Mouse (Mus musculus) forebrain, embryonic 16.5 days (tissue): ENCODE measurements around the gene Tirap. TPM values are rescaled to one million over a fixed set of nuclear protein-coding genes. Genes with fewer than 3 reads are reported as not detected.
A peak's percentile ranks its signal among the peaks of the same experiment; 100 is the strongest.

Experiments
- ATAC-seq: fragments of 200-750 bp; cut with Nextera tagmentation; 2 replicates; pipeline ENCODE4 v1.8.0; 2017; ENCODE audit warnings: mild to moderate bottlenecking, moderate library complexity
- H3K27ac ChIP-seq: fragments of 300-500 bp; sonication (generic); 2 replicates; pipeline ENCODE4 v1.5.1; 2014; ENCODE audit warnings: low read length, control low read depth
- H3K27me3 ChIP-seq: fragments of 300-500 bp; sonication (generic); replicated peaks from 2 replicates; pipeline ENCODE4 v1.6.1; 2014; ENCODE audit warnings: low read length; ENCODE audit not compliant: control insufficient read depth, insufficient read depth
- H3K36me3 ChIP-seq: fragments of 300-500 bp; sonication (generic); 2 replicates; pipeline ENCODE4 v1.6.1; 2014; ENCODE audit not compliant: control insufficient read depth, insufficient read depth
- H3K4me1 ChIP-seq: fragments of 300-500 bp; sonication (generic); replicated peaks from 2 replicates; pipeline ENCODE4 v1.6.1; 2014; ENCODE audit warnings: low read length; ENCODE audit not compliant: control insufficient read depth, insufficient read depth
- H3K4me2 ChIP-seq: fragments of 300-500 bp; sonication (generic); 2 replicates; pipeline ENCODE4 v1.6.1; 2014; ENCODE audit warnings: mild to moderate bottlenecking, low read length, control low read depth
- H3K4me3 ChIP-seq: fragments of 300-500 bp; sonication (generic); replicated peaks from 2 replicates; pipeline ENCODE4 v1.5.1; 2014; ENCODE audit warnings: mild to moderate bottlenecking, low read length, control low read depth
- H3K9ac ChIP-seq: fragments of 300-500 bp; sonication (generic); replicated peaks from 2 replicates; pipeline ENCODE4 v1.6.1; 2014; ENCODE audit warnings: low read depth, low read length, control low read depth
- H3K9me3 ChIP-seq: fragments of 300-500 bp; sonication (generic); 2 replicates; pipeline ENCODE4 v1.6.1; 2016; ENCODE audit warnings: low read length; ENCODE audit not compliant: control insufficient read depth
- WGBS: fragments of 180-500 bp; shearing (Covaris S2); extraction: QIAGEN DNeasy Blood & Tissue Kit; methylation state at CpG from one replicate; pipeline ENCODE4 v1.1.7; 2014; 5-methylcytosine and 5-hydroxymethylcytosine counted together
- polyA plus RNA-seq: library from polyadenylated mRNA; unstranded; fragments of >200 nt; fragmentation: Nextera tagmentation; extraction: Ambion mirVana; gene quantifications from 2 replicates; pipeline ENCODE4 v1.2.1, GENCODE M21; 2015

The Tirap gene
- polyA plus RNA-seq = 3.9 and 4.2 TPM in 2 replicates

DNA sequence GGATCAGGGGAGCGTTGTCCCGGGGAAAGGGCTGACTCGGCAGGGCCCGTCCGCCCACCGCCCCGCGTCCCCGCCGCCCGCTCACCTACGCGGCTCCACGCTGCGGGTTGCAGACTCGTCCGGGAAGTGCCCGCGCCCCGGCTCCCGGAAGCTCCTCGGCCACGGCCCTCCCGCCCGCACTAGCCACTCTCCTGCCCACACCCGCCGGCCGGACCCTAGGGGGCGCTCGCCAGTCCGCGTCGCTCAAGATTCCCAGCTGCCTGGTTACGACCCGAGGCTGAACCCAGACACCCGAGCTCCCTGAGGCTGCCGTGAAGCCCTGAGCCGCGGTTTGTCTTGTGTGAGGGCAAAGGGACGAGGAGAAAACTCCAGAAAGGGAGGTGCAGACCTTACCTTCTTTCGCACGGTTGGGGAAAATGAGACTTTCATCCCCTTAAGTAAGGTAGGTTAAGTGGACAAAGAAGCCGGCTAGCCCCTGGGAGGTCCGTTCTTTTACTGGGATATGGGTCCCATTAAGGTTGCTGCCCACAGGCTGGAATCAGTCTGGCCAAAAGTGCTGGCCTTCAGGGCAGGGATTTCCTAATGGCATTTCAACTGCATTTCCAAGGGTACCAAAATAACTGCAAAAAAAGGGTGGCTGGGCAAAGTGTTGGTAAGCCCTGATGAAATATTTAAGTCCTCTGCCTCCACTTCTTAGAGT is at the start of gene Tirap, which contains the start of gene Srpr:
Tirap (minus strand) TSS at position 520 of the 700 bp plus-strand sequence.
Srpr (plus strand) TSS at position 404 of the 700 bp plus-strand sequence.
- peaks cover 3% of the 10 kb centered on the region; the same call in 1 of the 2 replicates for H3K36me3 ChIP-seq
- H3K9me3 ChIP-seq = no peaks in the 10 kb centered on the region
- WGBS = 0% methylated on average over 38 of the region's 44 CpGs
- H3K9ac ChIP-seq = peak within 1 kb of the TSS; percentile 72
- peaks cover 13% of the 10 kb centered on the region for H3K4me1 ChIP-seq
- H3K4me2 ChIP-seq = peak within 1 kb of the TSS; percentile 58
- no peak within 1 kb of the TSS for H3K27ac ChIP-seq
- no peaks in the 10 kb centered on the region for H3K27me3 ChIP-seq
- H3K4me3 ChIP-seq = peak within 1 kb of the TSS; percentile 53
- ATAC-seq = peak; percentile 86

- H3K4me3 ChIP-seq = no peak overlapping the region
- no peaks in the 10 kb centered on the region for H3K9me3 ChIP-seq
- no peak overlapping the region; the same call in 1 of the 2 replicates for H3K27ac ChIP-seq
- H3K4me1 ChIP-seq = peaks cover 6% of the 10 kb centered on the region; the same call in 1 of the 2 replicates
- H3K27me3 ChIP-seq = no peaks in the 10 kb centered on the region
- H3K4me2 ChIP-seq = no peak overlapping the region
- peaks cover 2% of the 10 kb centered on the region; the same call in 1 of the 2 replicates for H3K36me3 ChIP-seq
- H3K9ac ChIP-seq = no peak overlapping the region
- no peak for ATAC-seq
Observed at GRCm38 (mm10) chr9:35249476-35249875, 49.4 kb upstream of the Tirap start.

- no peak for ATAC-seq
- H3K9ac ChIP-seq = no peak overlapping the region
- no peak overlapping the region for H3K4me2 ChIP-seq
- H3K4me3 ChIP-seq = no peak overlapping the region
- H3K27me3 ChIP-seq = no peaks in the 10 kb centered on the region
- WGBS = 98% methylated on average over 2 of the region's 2 CpGs
- H3K27ac ChIP-seq = no peak overlapping the region
- peaks cover 6% of the 10 kb centered on the region; the same call in 1 of the 2 replicates for H3K4me1 ChIP-seq
- H3K36me3 ChIP-seq = peaks cover 2% of the 10 kb centered on the region; the same call in 1 of the 2 replicates
- H3K9me3 ChIP-seq = no peaks in the 10 kb centered on the region
Observed at GRCm38 (mm10) chr9:35247405-35247804, 47.3 kb upstream of the Tirap start.

DNA sequence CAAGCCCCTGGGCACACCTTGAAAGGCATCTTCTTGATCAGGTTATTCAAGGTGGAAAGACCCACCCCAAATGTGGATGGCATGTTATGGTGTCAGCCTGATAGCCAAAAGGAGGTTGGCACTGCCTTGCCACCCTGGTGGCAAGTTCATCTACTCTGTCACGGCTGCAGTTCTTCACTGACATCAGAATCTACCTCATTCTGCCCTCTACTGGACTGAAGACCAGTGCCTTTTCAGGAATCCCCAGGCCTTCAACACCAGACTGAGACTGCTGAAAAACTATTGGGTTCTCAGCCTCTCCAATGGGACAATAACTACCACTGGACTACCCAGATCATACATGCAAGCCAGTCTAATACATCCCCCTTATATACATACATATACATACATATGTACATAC is 39.6 kb upstream of the Tirap start:
- Histone ChIP-seq H3K36me3 (peaks cover 4% of the 10 kb centered on the region), H3K4me2 (no peak overlapping the region), H3K9me3 (no peaks in the 10 kb centered on the region), H3K4me1 (no peaks in the 10 kb centered on the region), H3K9ac (no peak overlapping the region), H3K27ac (no peak overlapping the region), H3K4me3 (no peak overlapping the region), H3K27me3 (no peaks in the 10 kb centered on the region)
- no peak for ATAC-seq
- 70% methylated on average over 1 of the region's 1 CpGs for WGBS

DNA sequence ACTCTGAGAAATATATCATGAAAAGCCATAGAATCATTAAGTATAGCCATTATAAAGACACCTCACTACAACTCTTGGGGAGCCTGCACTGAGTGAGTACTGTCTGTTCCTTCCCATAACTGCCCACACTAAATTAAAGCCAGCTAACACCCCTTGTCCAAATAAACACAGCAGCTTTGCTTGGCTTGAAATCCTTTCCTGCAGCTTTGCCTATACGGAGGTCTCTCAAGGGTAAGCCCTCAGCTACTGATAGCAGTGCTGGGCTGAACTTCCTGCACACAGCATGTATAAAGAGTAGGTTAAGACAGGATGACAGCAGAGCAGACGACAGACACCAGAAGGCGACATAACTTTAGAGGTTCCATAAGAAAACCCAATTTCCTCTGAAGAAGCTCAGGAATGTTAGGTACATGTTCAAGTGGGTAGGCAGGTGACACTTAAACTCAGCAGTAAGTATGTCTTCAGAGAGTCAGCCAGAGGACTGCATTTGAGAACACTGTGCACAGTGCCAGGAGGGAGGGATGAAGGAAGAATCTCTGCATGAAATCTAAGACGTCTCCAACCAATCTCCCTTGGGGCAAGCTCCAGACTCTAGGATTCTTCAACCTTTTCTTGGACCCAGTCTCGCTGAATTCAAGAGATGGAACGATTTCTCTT is 39.0 kb upstream of the Tirap start:
- Histone ChIP-seq H3K27ac (no peak overlapping the region), H3K36me3 (peaks cover 9% of the 10 kb centered on the region), H3K4me3 (no peak overlapping the region), H3K27me3 (no peaks in the 10 kb centered on the region), H3K9ac (no peak overlapping the region), H3K4me1 (no peaks in the 10 kb centered on the region), H3K4me2 (no peak overlapping the region), H3K9me3 (no peaks in the 10 kb centered on the region)
- no peak for ATAC-seq
- WGBS = 90% methylated on average over 6 of the region's 6 CpGs

DNA sequence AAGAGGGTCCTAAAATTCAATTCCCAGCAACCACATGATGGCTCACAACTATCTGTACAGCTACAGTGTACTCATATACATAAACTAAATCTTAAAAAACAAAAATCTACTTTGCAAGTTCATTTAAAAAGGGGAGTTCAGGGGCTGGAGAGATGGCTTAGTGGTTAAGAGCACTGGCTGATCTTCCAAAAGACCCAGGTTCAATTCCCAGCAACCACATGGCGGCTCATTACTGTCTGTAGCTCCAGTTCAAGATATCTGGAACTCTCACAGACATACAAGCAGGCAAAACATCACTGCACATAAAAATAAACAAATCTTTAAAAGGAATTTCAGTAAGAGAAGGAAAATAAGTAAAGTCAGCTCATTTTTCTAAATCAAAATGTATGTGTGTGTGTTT is 38.3 kb upstream of the Tirap start:
- Histone ChIP-seq H3K27me3 (no peaks in the 10 kb centered on the region), H3K36me3 (peaks cover 13% of the 10 kb centered on the region), H3K4me2 (no peak overlapping the region), H3K4me3 (no peak overlapping the region), H3K27ac (no peak overlapping the region), H3K4me1 (no peaks in the 10 kb centered on the region), H3K9ac (no peak overlapping the region), H3K9me3 (no peaks in the 10 kb centered on the region)
- 89% methylated on average over 1 of the region's 1 CpGs for WGBS
- no peak for ATAC-seq

GRCm38 (mm10) chr9:35235996-35236395 is 35.9 kb upstream of the Tirap start:
- WGBS = 45% methylated on average over 3 of the region's 3 CpGs
- H3K9me3 ChIP-seq = no peaks in the 10 kb centered on the region
- no peak overlapping the region for H3K27ac ChIP-seq
- H3K4me2 ChIP-seq = no peak overlapping the region
- H3K4me3 ChIP-seq = no peak overlapping the region
- no peaks in the 10 kb centered on the region for H3K4me1 ChIP-seq
- ATAC-seq = no peak
- peaks cover 16% of the 10 kb centered on the region for H3K36me3 ChIP-seq
- H3K27me3 ChIP-seq = no peaks in the 10 kb centered on the region
- H3K9ac ChIP-seq = no peak overlapping the region

- Histone ChIP-seq H3K4me1 (no peaks in the 10 kb centered on the region), H3K9me3 (no peaks in the 10 kb centered on the region), H3K27ac (no peak overlapping the region), H3K27me3 (no peaks in the 10 kb centered on the region), H3K9ac (no peak overlapping the region), H3K4me2 (no peak overlapping the region), H3K36me3 (peaks cover 3% of the 10 kb centered on the region; the same call in 1 of the 2 replicates), H3K4me3 (no peak overlapping the region)
- ATAC-seq = no peak
- WGBS = 94% methylated on average over 3 of the region's 3 CpGs
Observed at GRCm38 (mm10) chr9:35228671-35229070, 28.6 kb upstream of the Tirap start.

DNA sequence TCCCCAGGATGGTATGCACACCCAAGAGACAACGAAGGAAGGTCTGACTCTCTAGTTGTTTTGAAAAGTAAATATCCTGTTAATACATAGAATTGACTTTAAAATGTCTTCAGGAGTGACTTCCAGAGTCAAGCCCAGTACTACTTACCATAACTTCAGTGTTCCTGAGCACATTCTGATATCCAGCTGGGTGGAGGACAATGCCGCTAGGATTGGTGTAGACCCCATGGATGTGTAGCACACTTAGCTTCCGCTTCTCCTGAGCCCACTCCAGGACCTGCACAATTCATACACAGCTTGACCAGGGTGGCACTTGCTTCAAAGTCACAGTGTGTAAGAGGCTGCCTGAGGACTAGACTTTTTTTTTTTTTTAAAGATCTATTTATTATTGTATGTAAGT is 23.4 kb upstream of the Tirap start:
- H3K27me3 ChIP-seq = no peaks in the 10 kb centered on the region
- no peak overlapping the region for H3K27ac ChIP-seq
- no peak overlapping the region for H3K9ac ChIP-seq
- no peaks in the 10 kb centered on the region for H3K4me1 ChIP-seq
- WGBS = over 99% methylated on average over 3 of the region's 3 CpGs
- no peaks in the 10 kb centered on the region for H3K9me3 ChIP-seq
- no peak overlapping the region for H3K4me3 ChIP-seq
- no peak overlapping the region for H3K4me2 ChIP-seq
- no peak for ATAC-seq
- peaks cover 26% of the 10 kb centered on the region for H3K36me3 ChIP-seq
